Mouse (Mus musculus) lung, postnatal 0 days (tissue): ENCODE results near the gene Fev. TPM values are rescaled to one million over a fixed set of nuclear protein-coding genes. Genes with fewer than 3 reads are reported as not detected.

ENCODE experiments used
- ATAC-seq: fragments of 200-750 bp; cut with Nextera tagmentation; 2 replicates; pipeline ENCODE4 v1.8.0; 2017; ENCODE audit warnings: moderate library complexity
- DNase-seq: peaks from one replicate; pipeline ENCODE4 v3.0.0-alpha.2; 2016; ENCODE audit warnings: low spot score
- H3K27ac ChIP-seq: fragments of 300-500 bp; sonication (generic); 2 replicates; pipeline ENCODE4 v1.5.1; 2014; ENCODE audit warnings: antibody characterized with exemption, mild to moderate bottlenecking, low read length, mixed read lengths
- H3K27me3 ChIP-seq: fragments of 300-500 bp; sonication (generic); replicated peaks from 2 replicates; pipeline ENCODE4 v1.6.1; 2014; ENCODE audit warnings: low read length, mixed read lengths; ENCODE audit not compliant: insufficient read depth
- H3K36me3 ChIP-seq: fragments of 300-500 bp; sonication (generic); 2 replicates; pipeline ENCODE4 v1.6.1; 2014; ENCODE audit warnings: low read length, mixed read lengths; ENCODE audit not compliant: insufficient read depth
- H3K4me1 ChIP-seq: fragments of 300-500 bp; sonication (generic); 2 replicates; pipeline ENCODE4 v1.6.1; 2014; ENCODE audit warnings: antibody characterized with exemption, low read depth, low read length, mixed read lengths; ENCODE audit not compliant: insufficient read depth
- H3K4me2 ChIP-seq: fragments of 300-500 bp; sonication (generic); replicated peaks from 2 replicates; pipeline ENCODE4 v1.6.1; 2014; ENCODE audit warnings: low read depth, mild to moderate bottlenecking, low read length, moderate library complexity, mixed read lengths
- H3K4me3 ChIP-seq: fragments of 300-500 bp; sonication (generic); 2 replicates; pipeline ENCODE4 v1.5.1; 2014; ENCODE audit warnings: low read depth, low read length
- H3K9ac ChIP-seq: fragments of 300-500 bp; sonication (generic); replicated peaks from 2 replicates; pipeline ENCODE4 v1.6.1; 2014; ENCODE audit warnings: low read depth, mild to moderate bottlenecking
- H3K9me3 ChIP-seq: fragments of 300-500 bp; sonication (generic); 2 replicates; pipeline ENCODE4 v1.6.1; 2016; ENCODE audit warnings: low read length, mixed read lengths
- CTCF ChIP-seq: IDR thresholded peaks from 2 replicates; pipeline ENCODE4 v1.5.1; 2016; ENCODE audit warnings: antibody characterized with exemption, mild to moderate bottlenecking
- EP300 ChIP-seq: IDR thresholded peaks from 2 replicates; pipeline ENCODE4 v1.6.1; 2016; ENCODE audit warnings: antibody characterized with exemption, mild to moderate bottlenecking, control low read depth
- WGBS: fragments of 180-500 bp; shearing (Covaris S2); extraction: QIAGEN DNeasy Blood & Tissue Kit; methylation state at CpG from one replicate; pipeline ENCODE4 v1.1.7; 2014; 5-methylcytosine and 5-hydroxymethylcytosine counted together
- polyA plus RNA-seq: library from polyadenylated mRNA; unstranded; fragments of >200 nt; fragmentation: Nextera tagmentation; extraction: Ambion mirVana; gene quantifications from 2 replicates; pipeline ENCODE4 v1.2.1, GENCODE M21; 2015

The Fev gene
- polyA plus RNA-seq, result not detected in 2 replicates

DNA sequence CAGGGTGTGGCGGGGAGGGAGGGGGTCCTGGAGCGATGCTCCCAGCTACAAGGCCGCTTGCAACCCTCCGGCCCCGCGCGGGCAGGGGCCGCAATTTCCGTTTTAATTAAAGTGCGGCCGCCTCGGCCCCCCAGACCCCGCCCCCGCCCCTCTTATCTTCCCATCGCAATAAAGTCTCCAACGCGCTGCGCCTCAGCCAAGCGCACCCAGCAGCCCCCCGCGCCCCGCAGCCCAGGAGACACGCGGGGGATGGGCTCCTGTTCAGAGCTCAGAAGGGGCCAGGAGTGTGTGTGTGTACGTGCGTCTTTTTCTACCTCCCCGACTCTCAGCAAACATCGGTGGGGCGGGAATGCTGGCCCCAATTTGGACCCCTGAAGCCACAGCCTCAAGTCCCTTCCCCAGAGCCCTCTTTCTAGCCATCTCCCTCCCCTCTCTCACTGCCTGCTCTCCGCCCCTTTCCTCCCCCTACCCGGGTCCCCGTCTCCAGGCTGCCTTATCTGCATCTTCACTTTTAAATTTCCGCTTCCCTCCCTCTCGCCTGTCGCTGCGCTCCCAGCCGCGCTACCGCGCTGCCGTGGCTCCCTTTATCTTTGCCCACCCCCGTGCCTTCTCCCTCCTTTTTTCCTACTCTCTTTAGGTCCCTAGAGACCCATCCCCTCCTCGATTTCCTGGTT, at the start of gene Fev:
Gene Fev (minus strand): TSS at position 51 of the 674 bp plus-strand sequence.
- H3K36me3 ChIP-seq, result no peaks in the 10 kb centered on the region
- H3K9me3 ChIP-seq, result no peaks in the 10 kb centered on the region
- no peak within 1 kb of the TSS for H3K27ac ChIP-seq
- no peaks in the 10 kb centered on the region for H3K4me1 ChIP-seq
- peak within 1 kb of the TSS; percentile 27 for H3K4me3 ChIP-seq
- no peak for ATAC-seq
- no peak for DNase-seq
- no peak within 1 kb of the TSS for H3K9ac ChIP-seq
- peak within 1 kb of the TSS; percentile 37 for H3K4me2 ChIP-seq
- H3K27me3 ChIP-seq, result peaks cover 62% of the 10 kb centered on the region
- 1% methylated on average over 31 of the region's 43 CpGs for WGBS
- no peak for TF ChIP-seq EP300
- TF ChIP-seq CTCF, result no peak

GRCm38 (mm10) chr1:74927621-74928296, 42.5 kb upstream of the Fev start:
- 74% methylated on average over 9 of the region's 9 CpGs for WGBS
- no peak for ATAC-seq
- no peaks in the 10 kb centered on the region for H3K36me3 ChIP-seq
- no peaks in the 10 kb centered on the region for H3K4me1 ChIP-seq
- no peaks in the 10 kb centered on the region for H3K9me3 ChIP-seq
- TF ChIP-seq CTCF (no peak), EP300 (no peak)
- no peak overlapping the region for H3K27ac ChIP-seq
- no peak for DNase-seq
- no peak overlapping the region for H3K4me2 ChIP-seq
- no peaks in the 10 kb centered on the region for H3K27me3 ChIP-seq
- H3K9ac ChIP-seq, result no peak overlapping the region
- no peak overlapping the region for H3K4me3 ChIP-seq

GRCm38 (mm10) chr1:74926721-74927120, 41.5 kb upstream of the Fev start:
- Histone ChIP-seq H3K9ac (no peak overlapping the region), H3K4me2 (no peak overlapping the region), H3K4me3 (no peak overlapping the region), H3K9me3 (no peaks in the 10 kb centered on the region), H3K27ac (no peak overlapping the region), H3K36me3 (no peaks in the 10 kb centered on the region), H3K27me3 (no peaks in the 10 kb centered on the region), H3K4me1 (no peaks in the 10 kb centered on the region)
- peak; percentile 32 for DNase-seq
- TF ChIP-seq CTCF (peak; percentile 94), EP300 (no peak)
- no peak for ATAC-seq
- 28% methylated on average over 6 of the region's 6 CpGs for WGBS

DNA sequence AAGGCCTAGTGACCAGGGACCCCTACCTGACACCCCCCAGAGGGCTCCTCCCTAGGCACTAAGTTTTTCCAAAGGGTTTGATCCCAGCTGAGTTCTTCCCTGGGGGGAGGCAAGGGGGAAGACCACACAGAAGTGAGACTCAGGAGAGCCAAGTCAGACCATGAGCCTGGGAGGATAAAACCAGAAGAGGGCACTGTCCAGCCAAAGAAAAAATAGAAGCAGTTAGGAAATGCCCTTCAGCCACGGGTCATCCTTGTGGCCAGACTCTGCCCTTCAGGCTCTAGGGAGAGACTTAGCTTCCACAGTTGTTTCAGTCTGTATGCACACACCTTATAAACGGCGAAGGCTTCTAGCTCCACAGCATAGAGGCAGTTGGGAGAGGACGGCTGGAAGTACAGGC, 39.2 kb upstream of the Fev start:
- no peak for ATAC-seq
- Histone ChIP-seq H3K9me3 (no peaks in the 10 kb centered on the region), H3K4me3 (no peak overlapping the region), H3K4me2 (no peak overlapping the region), H3K27ac (no peak overlapping the region), H3K9ac (no peak overlapping the region), H3K4me1 (no peaks in the 10 kb centered on the region), H3K27me3 (no peaks in the 10 kb centered on the region), H3K36me3 (no peaks in the 10 kb centered on the region)
- 61% methylated on average over 4 of the region's 4 CpGs for WGBS
- no peak for TF ChIP-seq EP300
- no peak for TF ChIP-seq CTCF
- no peak for DNase-seq

GRCm38 (mm10) chr1:74915706-74916105, 30.5 kb upstream of the Fev start:
- Histone ChIP-seq H3K27me3 (no peaks in the 10 kb centered on the region), H3K4me3 (no peak overlapping the region), H3K4me1 (no peaks in the 10 kb centered on the region), H3K9ac (no peak overlapping the region), H3K9me3 (no peaks in the 10 kb centered on the region), H3K4me2 (no peak overlapping the region), H3K36me3 (no peaks in the 10 kb centered on the region), H3K27ac (no peak overlapping the region)
- TF ChIP-seq CTCF (peak; percentile 60), EP300 (no peak)
- ATAC-seq (no peak), DNase-seq (no peak)
- 17% methylated on average over 13 of the region's 13 CpGs for WGBS

DNA sequence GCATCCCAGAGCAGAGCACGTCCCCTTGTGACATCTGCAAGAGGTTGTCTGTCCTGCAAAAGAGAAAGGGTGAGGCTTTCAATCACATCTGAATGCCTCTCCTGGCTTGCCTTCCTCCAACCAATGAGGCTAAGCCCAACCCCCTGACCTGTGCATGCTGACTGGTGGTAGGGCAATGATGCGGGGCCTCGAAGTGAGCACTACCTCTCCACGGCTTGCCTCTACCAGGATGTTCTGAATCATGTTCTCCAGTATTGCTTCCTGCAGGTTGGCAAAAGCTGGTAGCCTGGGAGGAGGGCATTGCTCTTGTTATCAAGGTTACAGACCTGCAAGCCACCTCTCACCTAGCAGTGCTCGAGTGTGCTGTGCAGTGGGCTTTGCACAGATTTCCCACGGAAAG, 17.0 kb upstream of the Fev start:
- no peak overlapping the region for H3K27ac ChIP-seq
- H3K4me2 ChIP-seq, result no peak overlapping the region
- no peaks in the 10 kb centered on the region for H3K9me3 ChIP-seq
- no peaks in the 10 kb centered on the region for H3K36me3 ChIP-seq
- ATAC-seq (no peak), DNase-seq (no peak)
- H3K9ac ChIP-seq, result no peak overlapping the region
- peaks cover 28% of the 10 kb centered on the region for H3K27me3 ChIP-seq
- H3K4me1 ChIP-seq, result no peaks in the 10 kb centered on the region
- 12% methylated on average over 6 of the region's 6 CpGs for WGBS
- TF ChIP-seq EP300, result no peak
- no peak for TF ChIP-seq CTCF
- no peak overlapping the region for H3K4me3 ChIP-seq
